Mouse (Mus musculus) forebrain, embryonic 10.5 days (tissue): ENCODE data around the gene Tsc22d3. TPM values are rescaled to one million over a fixed set of nuclear protein-coding genes. Genes with fewer than 3 reads are reported as not detected.
A peak's percentile ranks its signal among the peaks of the same experiment; 100 is the strongest.
"Not testable (repeated sequence)": the region's sequence is repeated elsewhere in the genome, so short reads cannot be mapped to it uniquely, and the experiment has no call there.

Source experiments
- DNase-seq: peaks from one replicate; pipeline ENCODE4 v3.0.0-alpha.2; 2017; ENCODE audit warnings: low spot score; ENCODE audit errors: extremely low spot score
- H3K27ac ChIP-seq: fragments of 300-500 bp; sonication (generic); 2 replicates; pipeline ENCODE4 v1.5.1; 2016; ENCODE audit warnings: mild to moderate bottlenecking
- H3K27me3 ChIP-seq: fragments of 300-500 bp; sonication (generic); 2 replicates; pipeline ENCODE4 v1.6.1; 2016; ENCODE audit warnings: mild to moderate bottlenecking; ENCODE audit not compliant: poor library complexity, severe bottlenecking
- H3K36me3 ChIP-seq: fragments of 300-500 bp; sonication (generic); replicated peaks from 2 replicates; pipeline ENCODE4 v1.6.1; 2016; ENCODE audit warnings: mild to moderate bottlenecking, moderate library complexity
- H3K4me1 ChIP-seq: fragments of 300-500 bp; sonication (generic); 2 replicates; pipeline ENCODE4 v1.6.1; 2016
- H3K4me3 ChIP-seq: fragments of 300-500 bp; sonication (generic); 2 replicates; pipeline ENCODE4 v1.5.1; 2016; ENCODE audit warnings: mild to moderate bottlenecking, moderate library complexity
- H3K9me3 ChIP-seq: fragments of 300-500 bp; sonication (generic); 2 replicates; pipeline ENCODE4 v1.6.1; 2016; ENCODE audit warnings: mild to moderate bottlenecking, moderate library complexity
- WGBS: fragments of 180-500 bp; shearing (Covaris S2); methylation state at CpG from one replicate; pipeline ENCODE4 v1.1.7; 2016; 5-methylcytosine and 5-hydroxymethylcytosine counted together
- polyA plus RNA-seq: library from polyadenylated mRNA; unstranded; fragments of >200 nt; fragmentation: Nextera tagmentation; extraction: Ambion mirVana; gene quantifications from 2 replicates; pipeline ENCODE4 v1.2.1, GENCODE M21; 2016

Gene Tsc22d3
- polyA plus RNA-seq, 1 experiment from 2014 or later = 93.8 TPM

GRCm38 (mm10) chrX:140555965-140556364 is 44.5 kb downstream of the Tsc22d3 start:
- H3K9me3 ChIP-seq = no peaks in the 10 kb centered on the region
- H3K4me1 ChIP-seq = no peaks in the 10 kb centered on the region
- DNase-seq = no peak
- H3K4me3 ChIP-seq = no peak overlapping the region
- WGBS = 76% methylated on average over 2 of the region's 2 CpGs
- H3K36me3 ChIP-seq = no peaks in the 10 kb centered on the region
- peaks cover 100% of the 10 kb centered on the region for H3K27me3 ChIP-seq
- no peak overlapping the region for H3K27ac ChIP-seq

GRCm38 (mm10) chrX:140555423-140555822 is 45.0 kb downstream of the Tsc22d3 start:
- H3K4me1 ChIP-seq = no peaks in the 10 kb centered on the region
- DNase-seq = no peak
- WGBS = 78% methylated on average over 3 of the region's 3 CpGs
- no peak overlapping the region for H3K4me3 ChIP-seq
- peaks cover 100% of the 10 kb centered on the region for H3K27me3 ChIP-seq
- no peak overlapping the region for H3K27ac ChIP-seq
- no peaks in the 10 kb centered on the region for H3K36me3 ChIP-seq
- H3K9me3 ChIP-seq = no peaks in the 10 kb centered on the region

- Histone ChIP-seq H3K4me1 (peaks cover 5% of the 10 kb centered on the region; the same call in 1 of the 2 replicates), H3K27me3 (peaks cover 100% of the 10 kb centered on the region), H3K4me3 (no peak overlapping the region), H3K36me3 (no peaks in the 10 kb centered on the region), H3K9me3 (no peaks in the 10 kb centered on the region), H3K27ac (no peak overlapping the region)
- 88% methylated on average over 7 of the region's 7 CpGs for WGBS
- DNase-seq = no peak
Measured at GRCm38 (mm10) chrX:140547660-140548419, 52.6 kb downstream of the Tsc22d3 start.

GRCm38 (mm10) chrX:140544737-140545136 is 55.7 kb downstream of the Tsc22d3 start:
- H3K9me3 ChIP-seq = no peaks in the 10 kb centered on the region
- peaks cover 100% of the 10 kb centered on the region for H3K27me3 ChIP-seq
- H3K4me1 ChIP-seq = peaks cover 20% of the 10 kb centered on the region
- no peak overlapping the region for H3K4me3 ChIP-seq
- DNase-seq = peak; percentile 30
- WGBS = 42% methylated on average over 3 of the region's 3 CpGs
- H3K27ac ChIP-seq = no peak overlapping the region
- H3K36me3 ChIP-seq = peaks cover 13% of the 10 kb centered on the region

- peaks cover 20% of the 10 kb centered on the region for H3K4me1 ChIP-seq
- DNase-seq = peak; percentile 59
- peaks cover 13% of the 10 kb centered on the region for H3K36me3 ChIP-seq
- H3K4me3 ChIP-seq = peak overlapping the region; percentile 56
- peaks cover 100% of the 10 kb centered on the region for H3K27me3 ChIP-seq
- peak overlapping the region; percentile 90 for H3K27ac ChIP-seq
- no peaks in the 10 kb centered on the region for H3K9me3 ChIP-seq
- 31% methylated on average over 18 of the region's 18 CpGs for WGBS
Measured at GRCm38 (mm10) chrX:140542938-140543673, 57.4 kb downstream of the Tsc22d3 start.

GRCm38 (mm10) chrX:140542474-140542845 is 58.0 kb downstream of the Tsc22d3 start:
- peak; percentile 43 for DNase-seq
- whole genome bisulfite sequencing = 11% methylated on average over 21 of the region's 21 CpGs
- peaks cover 23% of the 10 kb centered on the region for H3K4me1 ChIP-seq

GRCm38 (mm10) chrX:140541711-140542473 is 58.6 kb downstream of the Tsc22d3 start:
- H3K4me1 ChIP-seq = peaks cover 23% of the 10 kb centered on the region

More at GRCm38 (mm10) chrX:140542474-140542845, 58.0 kb downstream of the Tsc22d3 start:
- peak overlapping the region; percentile 56 for H3K4me3 ChIP-seq
- H3K9me3 ChIP-seq = no peaks in the 10 kb centered on the region
- peak overlapping the region; percentile 90 for H3K27ac ChIP-seq
- peaks cover 13% of the 10 kb centered on the region for H3K36me3 ChIP-seq
- H3K27me3 ChIP-seq = peaks cover 100% of the 10 kb centered on the region

GRCm38 (mm10) chrX:140540500-140541114 is 59.9 kb downstream of the Tsc22d3 start:
- peaks cover 97% of the 10 kb centered on the region for H3K27me3 ChIP-seq

More at GRCm38 (mm10) chrX:140541711-140542473, 58.6 kb downstream of the Tsc22d3 start:
- no peaks in the 10 kb centered on the region for H3K9me3 ChIP-seq
- H3K27me3 ChIP-seq = peaks cover 100% of the 10 kb centered on the region
- H3K36me3 ChIP-seq = peaks cover 13% of the 10 kb centered on the region
- peak overlapping the region; percentile 90 for H3K27ac ChIP-seq
- H3K4me3 ChIP-seq = peak overlapping the region; percentile 56
- DNase-seq = no peak
- 22% methylated on average over 10 of the region's 10 CpGs for WGBS

GRCm38 (mm10) chrX:140539831-140540230 is 60.6 kb downstream of the Tsc22d3 start:
- Histone ChIP-seq H3K4me1 (peaks cover 23% of the 10 kb centered on the region), H3K36me3 (peaks cover 13% of the 10 kb centered on the region), H3K27me3 (peaks cover 97% of the 10 kb centered on the region)
- not testable (repeated sequence) for H3K9me3 ChIP-seq, H3K27ac ChIP-seq, H3K4me3 ChIP-seq, DNase-seq
- WGBS = 93% methylated on average over 3 of the region's 3 CpGs

More at GRCm38 (mm10) chrX:140540500-140541114, 59.9 kb downstream of the Tsc22d3 start:
- Histone ChIP-seq H3K27ac (no peak overlapping the region), H3K9me3 (no peaks in the 10 kb centered on the region), H3K4me3 (no peak overlapping the region), H3K4me1 (peaks cover 23% of the 10 kb centered on the region), H3K36me3 (peaks cover 13% of the 10 kb centered on the region)
- WGBS = 90% methylated on average over 15 of the region's 15 CpGs
- no peak for DNase-seq

GRCm38 (mm10) chrX:140539111-140539680 is 61.3 kb downstream of the Tsc22d3 start:
- Histone ChIP-seq H3K4me1 (peaks cover 23% of the 10 kb centered on the region), H3K27me3 (peaks cover 97% of the 10 kb centered on the region), H3K27ac (no peak overlapping the region), H3K9me3 (no peaks in the 10 kb centered on the region), H3K4me3 (no peak overlapping the region), H3K36me3 (peaks cover 13% of the 10 kb centered on the region)
- DNase-seq = no peak
- 88% methylated on average over 3 of the region's 3 CpGs for WGBS

GRCm38 (mm10) chrX:140538649-140539048 is 61.8 kb downstream of the Tsc22d3 start:
- Histone ChIP-seq H3K4me3 (no peak overlapping the region), H3K4me1 (peaks cover 23% of the 10 kb centered on the region), H3K27me3 (peaks cover 97% of the 10 kb centered on the region), H3K36me3 (peaks cover 13% of the 10 kb centered on the region), H3K27ac (no peak overlapping the region), H3K9me3 (no peaks in the 10 kb centered on the region)
- WGBS = 81% methylated on average over 2 of the region's 2 CpGs
- no peak for DNase-seq

- Histone ChIP-seq H3K4me3 (no peak overlapping the region), H3K9me3 (no peaks in the 10 kb centered on the region), H3K27me3 (peaks cover 96% of the 10 kb centered on the region), H3K27ac (no peak overlapping the region), H3K4me1 (peaks cover 18% of the 10 kb centered on the region), H3K36me3 (peaks cover 13% of the 10 kb centered on the region)
- DNase-seq = no peak
- whole genome bisulfite sequencing = 57% methylated on average over 6 of the region's 6 CpGs
Measured at GRCm38 (mm10) chrX:140537662-140538061, 62.8 kb downstream of the Tsc22d3 start.
